Mouse (Mus musculus): Measurements from ENCODE around the gene Cdk14. TPM values are rescaled to one million over a fixed set of nuclear protein-coding genes. Genes with fewer than 3 reads are reported as not detected.
"Not testable (repeated sequence)": the region's sequence is repeated elsewhere in the genome, so short reads cannot be mapped to it uniquely, and the experiment has no call there.

Gene Cdk14
- total RNA-seq, 2 experiments from 2014 or later = 2.5 to 11.1 TPM

DNA sequence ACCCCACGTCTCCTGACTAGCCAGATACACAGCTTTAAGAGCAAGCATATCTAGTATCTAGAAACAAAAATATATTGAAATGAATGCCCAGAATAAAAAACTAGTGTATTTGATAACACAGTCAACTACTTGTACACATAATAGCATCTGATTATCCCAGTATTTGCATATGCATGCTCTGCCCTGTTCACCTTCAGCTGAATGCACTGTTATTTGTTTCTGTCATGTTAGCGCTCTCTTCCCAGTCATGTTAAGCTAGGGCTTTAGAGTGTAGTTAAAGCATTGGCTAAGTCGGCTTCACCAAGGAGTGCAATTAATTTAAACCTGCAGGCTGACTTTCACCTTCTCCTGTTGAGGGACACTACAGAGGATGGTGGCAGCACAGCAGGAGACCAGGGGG is 490.5 kb downstream of the Cdk14 start:
- no peak for ATAC-seq (ENCODE audit: poor library complexity, severe bottlenecking)

DNA sequence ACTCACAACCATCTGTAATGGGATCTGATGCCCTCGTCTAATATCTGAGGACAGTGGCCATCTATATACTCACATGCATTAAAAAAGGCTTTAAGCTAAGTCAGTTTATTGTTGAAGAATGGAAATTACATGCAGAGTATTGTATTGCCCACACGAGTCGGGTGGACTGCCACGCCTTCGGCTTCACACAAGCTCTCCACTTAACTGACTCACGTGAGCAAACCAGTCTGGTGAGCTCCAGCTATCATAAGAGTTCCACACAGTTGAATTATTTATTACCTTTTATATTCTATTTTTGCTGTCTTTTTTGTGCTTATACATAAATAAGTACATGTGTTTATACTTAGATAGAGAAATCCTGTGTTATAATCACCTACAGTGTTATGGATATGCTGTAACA is 495.2 kb downstream of the Cdk14 start:
- ATAC-seq (ENCODE audit: poor library complexity, severe bottlenecking) = no peak

DNA sequence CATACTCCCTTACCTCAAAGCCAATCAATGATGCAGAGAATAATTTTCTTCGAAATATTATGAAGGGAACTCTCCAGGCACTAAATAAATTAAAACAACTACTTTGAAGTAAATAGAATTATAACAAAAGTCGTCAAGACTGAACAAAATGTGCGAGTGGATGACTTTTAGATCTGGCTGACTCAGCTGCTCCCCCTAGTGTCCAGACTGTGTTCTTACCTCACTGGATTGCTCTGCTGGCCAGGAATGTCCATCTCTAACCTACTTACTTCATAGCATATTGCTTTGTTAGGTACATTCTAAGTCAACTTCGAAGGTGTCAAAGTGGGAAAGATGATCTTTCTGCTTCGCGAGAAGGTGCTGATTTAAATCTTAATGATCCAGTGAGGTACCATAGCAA is 501.7 kb downstream of the Cdk14 start:
- peak; percentile 88 for ATAC-seq (ENCODE audit: poor library complexity, severe bottlenecking)

DNA sequence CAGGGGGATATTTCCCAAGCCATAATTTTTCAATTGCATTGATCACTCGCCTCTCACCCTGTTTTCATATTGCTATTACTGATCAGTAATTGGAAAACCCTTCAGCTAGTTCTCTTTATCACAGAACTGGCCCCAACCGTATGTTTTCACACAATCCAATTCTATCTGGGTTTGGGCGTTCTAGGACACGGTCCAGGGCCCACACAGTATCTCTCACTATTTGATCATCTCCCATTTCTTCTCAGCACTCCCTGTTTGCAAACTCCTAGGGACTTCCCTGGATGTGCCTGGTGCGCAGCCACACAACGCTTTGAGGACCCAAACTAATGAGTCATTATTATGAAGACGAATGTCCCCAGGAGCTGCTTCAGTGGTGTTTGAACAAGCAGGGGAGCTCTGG is 502.4 kb downstream of the Cdk14 start:
- ATAC-seq (ENCODE audit: poor library complexity, severe bottlenecking) = no peak

DNA sequence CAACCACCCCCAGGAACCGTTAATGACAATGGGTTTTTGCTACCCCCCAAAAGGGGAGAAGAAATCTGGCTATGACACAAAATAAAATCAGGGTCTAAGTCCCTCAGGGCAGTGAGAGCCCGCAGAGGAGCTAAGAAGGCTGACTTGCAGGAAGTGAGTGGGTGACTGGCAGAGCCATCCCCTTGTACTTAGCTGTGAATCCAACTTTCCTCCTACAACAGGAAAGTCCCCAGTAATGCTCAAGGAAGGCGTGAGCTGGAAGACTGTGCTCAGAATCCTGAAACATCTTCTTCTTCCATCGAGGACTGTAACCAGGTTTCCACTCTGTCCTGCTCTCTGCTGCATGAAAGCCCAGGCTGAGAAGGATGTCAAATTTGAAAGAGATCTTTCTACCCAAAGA is 502.8 kb downstream of the Cdk14 start:
- ATAC-seq (ENCODE audit: poor library complexity, severe bottlenecking) = no peak

DNA sequence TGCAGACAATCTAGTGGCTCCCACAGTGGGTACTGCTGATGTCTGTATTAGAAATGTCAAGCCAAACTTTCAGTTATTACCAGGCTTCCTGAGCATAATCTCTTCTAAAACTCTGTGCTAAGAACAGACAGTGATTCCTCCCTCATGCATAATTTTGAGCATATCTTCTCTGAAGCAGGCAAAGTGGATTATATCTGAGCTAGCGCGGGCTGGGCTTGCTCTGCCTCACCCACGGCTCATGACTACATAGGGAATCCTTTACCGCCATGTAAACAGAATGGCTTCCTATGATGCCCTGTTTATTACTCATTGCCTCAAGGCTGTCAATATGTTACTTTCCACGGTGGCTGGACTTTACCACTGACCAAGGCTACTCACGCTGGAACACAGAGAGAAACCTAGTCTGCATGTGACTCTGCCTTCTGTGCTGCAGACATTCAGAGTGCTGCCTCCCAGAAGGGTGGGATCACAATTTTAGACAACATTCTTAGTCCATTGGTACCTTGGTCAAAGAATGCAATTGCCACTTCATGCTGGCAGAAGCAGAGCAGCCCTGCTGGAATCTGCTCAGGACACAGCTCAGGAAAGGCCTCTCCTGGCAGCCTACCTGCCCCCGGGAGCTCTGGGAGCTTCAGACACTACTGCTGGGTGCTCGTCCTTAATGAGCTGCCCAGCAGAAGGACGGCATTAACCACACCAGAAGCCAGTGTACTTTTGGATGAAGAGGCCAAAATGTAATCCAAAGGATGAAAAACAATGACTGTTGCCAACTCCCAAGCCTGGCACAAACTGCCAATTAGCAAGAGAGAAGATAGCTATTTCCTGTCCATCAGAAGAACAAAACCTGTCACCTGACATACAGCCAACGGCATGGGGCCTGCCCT is 503.5 kb downstream of the Cdk14 start:
- ATAC-seq (ENCODE audit: poor library complexity, severe bottlenecking) = no peak

DNA sequence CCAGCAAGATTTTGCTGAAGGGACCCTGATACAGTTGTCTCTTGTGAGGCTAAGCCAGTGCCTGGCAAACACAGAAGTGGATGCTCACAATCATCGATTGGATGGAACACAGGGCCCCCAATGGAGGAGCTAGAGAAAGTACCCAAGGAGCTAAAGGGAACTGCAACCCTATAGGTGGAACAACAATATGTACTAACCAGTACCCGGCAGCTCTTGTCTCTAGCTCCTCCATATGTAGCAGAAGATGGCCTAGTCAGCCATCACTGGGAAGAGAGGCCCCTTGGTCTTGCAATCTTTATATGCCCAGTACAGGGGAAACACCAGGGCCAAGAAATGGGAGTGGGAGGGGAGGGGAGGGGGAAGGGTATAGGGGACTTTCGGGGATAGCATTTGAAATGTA is 515.2 kb downstream of the Cdk14 start:
- not testable (repeated sequence) for ATAC-seq (ENCODE audit: poor library complexity, severe bottlenecking)

DNA sequence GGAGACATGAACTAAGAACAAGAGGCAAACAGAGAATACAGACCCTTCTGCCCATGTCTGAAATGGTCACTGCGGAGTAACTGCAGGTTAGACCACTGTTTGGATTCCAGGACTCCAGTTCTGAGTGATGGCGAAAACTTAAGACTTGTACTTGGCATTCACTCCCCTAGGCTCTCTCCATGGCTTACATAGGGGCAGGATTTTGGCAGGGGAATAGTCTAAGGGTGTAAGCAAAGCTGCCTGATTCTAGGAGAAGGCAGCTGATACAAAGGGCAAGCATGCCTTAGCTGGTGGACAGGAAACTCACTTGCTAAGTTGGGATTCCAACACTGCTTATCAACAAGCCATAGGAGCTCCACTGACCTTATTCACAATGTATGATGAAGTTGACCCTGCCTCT is 521.9 kb downstream of the Cdk14 start:
- no peak for ATAC-seq (ENCODE audit: poor library complexity, severe bottlenecking)

DNA sequence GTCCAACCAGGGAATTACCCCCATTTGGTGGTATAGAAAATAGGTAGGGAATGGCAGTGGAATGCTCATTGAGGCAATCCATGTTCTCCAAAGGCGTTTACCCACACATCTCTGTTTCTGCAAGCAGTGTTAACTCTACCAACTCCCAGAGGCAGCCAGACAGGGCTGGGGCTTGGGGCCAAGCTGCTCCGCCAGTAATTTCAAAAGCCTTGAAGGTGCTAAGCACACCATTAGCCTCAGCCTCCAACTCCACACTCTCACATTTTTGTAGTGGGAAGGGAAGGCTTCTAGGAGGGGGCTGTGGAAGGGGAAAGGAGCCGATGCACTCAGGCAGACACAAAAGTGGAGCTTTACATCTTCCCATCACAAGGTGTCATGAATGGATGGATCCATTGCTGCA is 525.1 kb downstream of the Cdk14 start:
- ATAC-seq (ENCODE audit: poor library complexity, severe bottlenecking) = no peak

DNA sequence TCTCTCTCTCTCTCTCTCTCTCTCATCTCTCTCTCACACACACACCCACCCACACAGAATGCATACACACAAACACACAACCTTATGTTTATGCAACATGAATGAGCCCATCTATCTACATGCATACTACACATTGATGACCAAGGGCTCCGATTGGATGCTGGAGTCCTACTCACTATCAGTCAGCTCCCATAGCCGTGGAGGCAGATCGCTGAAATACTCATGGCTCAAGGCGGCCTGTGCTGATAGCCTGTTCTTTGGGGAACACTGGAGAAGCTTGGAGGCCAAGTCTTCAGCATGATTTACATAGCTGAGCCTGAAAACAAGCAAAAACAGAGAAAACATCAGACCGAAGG is 526.3 kb downstream of the Cdk14 start:
- no peak for ATAC-seq (ENCODE audit: poor library complexity, severe bottlenecking)

DNA sequence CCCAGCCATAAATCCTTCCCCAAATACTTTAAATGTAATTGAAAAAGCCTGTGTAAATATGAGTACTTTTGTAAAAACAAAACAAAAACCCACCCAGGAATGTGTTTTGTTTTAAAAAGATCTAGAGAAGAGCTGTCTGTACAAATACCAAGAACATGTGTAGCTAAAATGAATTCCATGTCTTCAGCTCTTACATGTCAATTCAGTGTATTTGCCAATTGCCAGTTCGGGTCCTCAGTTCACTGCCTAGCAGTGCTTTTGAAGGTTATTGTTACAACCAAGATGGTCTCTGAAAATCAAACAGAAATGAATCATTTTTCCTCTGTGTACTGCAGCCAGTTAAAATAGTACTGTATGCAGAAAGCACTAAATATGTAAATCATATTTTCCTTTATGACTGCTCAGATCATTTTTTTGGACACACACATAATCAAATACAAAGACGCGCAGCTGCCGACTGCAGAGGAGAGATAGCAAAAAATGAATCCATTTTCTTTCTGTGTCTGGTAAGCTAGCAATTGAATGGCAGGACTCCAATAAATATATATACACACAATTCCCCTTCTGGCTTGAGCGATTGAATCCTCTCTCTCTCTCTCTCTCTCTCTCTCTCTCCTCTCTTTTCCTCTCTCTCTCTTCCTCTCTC is 526.8 kb downstream of the Cdk14 start:
- no peak for ATAC-seq (ENCODE audit: poor library complexity, severe bottlenecking)

DNA sequence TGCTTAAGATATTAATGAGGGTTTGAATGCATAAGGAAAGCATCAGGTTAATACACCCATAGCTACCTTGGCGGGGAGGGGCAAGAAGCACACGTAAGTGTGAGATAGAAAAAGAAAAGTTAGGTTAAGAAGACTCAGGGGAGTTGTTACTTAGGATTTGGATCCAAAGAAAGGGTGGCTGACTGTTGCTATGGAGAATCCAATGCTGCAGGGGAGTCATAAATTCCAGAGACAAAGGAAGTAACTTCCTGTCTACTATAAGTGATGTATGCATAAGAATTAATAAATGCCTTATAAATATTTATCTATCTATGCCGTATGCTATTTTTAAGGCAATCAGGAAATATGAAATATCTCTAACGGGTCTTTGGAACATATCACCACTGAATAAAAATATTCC is 527.4 kb downstream of the Cdk14 start:
- ATAC-seq (ENCODE audit: poor library complexity, severe bottlenecking) = no peak

DNA sequence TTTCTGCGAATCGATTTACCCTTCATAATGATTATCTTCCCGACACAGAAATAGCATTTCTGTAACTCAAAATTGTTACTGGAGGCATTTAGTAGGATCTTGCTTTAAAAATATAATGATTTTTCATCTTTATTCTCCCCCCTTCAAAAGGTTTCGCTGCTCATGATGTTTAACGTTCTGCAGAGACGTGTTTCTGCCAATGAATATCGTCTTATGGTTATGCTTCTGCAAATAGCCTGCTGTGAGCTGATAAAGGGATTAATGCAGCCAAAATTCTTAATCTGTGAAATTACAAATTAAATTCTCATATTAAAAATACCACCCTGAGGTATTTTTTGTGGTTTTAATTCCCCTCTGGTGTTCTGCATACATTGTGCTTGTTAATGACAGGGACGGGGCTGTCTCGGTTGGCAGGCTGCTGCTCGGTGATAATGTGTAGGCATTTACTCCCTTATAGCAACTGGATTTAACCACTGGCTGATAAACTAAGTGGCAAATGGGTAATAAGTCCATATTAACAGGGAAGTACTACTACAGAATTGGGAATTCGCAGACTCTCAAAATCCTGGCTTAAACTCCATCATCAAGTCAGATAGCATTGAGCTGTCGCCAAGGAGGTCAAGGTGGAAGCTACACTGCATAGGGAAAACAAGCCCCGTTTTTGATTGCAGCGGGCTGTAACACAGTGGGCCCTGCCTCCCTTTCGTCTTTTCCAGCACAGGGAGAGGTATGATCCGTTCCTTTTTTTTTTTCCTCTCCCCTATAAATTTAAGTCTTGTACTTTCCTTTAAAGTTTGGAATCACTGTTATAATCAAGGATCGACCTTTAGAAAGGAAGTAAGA is 528.0 kb downstream of the Cdk14 start:
- ATAC-seq (ENCODE audit: poor library complexity, severe bottlenecking) = no peak

DNA sequence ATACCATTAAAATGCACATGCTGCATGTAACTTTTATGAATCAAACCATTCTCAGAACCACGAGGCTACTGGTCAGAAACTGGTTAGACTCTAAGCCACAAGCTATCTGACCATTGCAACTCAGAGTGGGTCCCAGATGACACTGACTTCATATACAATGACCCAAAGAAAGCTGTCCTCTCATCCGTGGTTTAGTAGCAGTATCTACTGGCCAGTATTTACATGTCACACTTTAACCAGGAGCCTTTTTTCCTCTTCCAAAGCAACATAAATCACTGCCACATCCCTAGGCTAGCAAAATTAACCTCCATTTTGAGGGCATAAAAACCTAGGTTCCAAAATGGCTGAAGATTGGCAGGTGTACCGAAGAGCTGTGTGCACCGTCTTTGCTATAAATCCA is 533.0 kb downstream of the Cdk14 start:
- ATAC-seq (ENCODE audit: poor library complexity, severe bottlenecking) = no peak

DNA sequence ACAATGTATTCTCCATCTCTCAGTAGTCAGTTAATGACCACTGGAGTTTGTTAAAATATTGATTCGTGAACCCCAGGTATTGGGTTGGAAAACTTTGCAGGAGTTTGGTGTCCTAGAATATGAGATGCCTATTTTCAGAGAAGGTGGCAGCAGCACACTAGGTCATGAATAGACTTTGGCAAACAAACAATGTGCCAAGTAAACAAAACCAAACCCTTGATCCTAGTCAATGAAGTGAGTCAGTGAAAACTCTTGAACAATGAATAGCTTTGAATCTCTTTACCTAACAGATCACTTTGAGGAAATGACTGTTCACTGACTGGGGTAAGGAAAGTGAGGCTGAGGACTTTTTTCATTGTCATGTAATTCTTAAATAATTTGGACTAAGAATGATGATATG is 537.3 kb downstream of the Cdk14 start:
- ATAC-seq (ENCODE audit: poor library complexity, severe bottlenecking) = no peak

DNA sequence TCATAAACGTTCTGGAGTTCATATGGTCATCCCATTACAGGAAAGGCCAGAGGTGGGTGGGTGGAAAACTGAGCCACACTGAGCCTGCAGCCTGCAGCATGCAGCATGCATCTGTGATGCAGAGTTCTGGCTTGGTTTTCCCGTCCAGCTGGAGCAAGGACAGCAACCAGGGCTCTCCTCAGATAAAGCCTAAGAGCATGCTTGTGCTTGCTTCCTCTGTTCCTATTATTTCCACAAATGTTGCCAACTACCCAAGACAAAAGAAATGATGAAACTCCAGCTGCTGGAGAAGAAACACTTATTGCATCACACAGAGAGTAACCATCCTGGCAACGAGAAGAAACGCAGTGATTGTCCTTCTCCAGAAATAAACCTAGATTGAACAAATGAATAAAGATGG is 539.8 kb downstream of the Cdk14 start:
- no peak for ATAC-seq (ENCODE audit: poor library complexity, severe bottlenecking)

DNA sequence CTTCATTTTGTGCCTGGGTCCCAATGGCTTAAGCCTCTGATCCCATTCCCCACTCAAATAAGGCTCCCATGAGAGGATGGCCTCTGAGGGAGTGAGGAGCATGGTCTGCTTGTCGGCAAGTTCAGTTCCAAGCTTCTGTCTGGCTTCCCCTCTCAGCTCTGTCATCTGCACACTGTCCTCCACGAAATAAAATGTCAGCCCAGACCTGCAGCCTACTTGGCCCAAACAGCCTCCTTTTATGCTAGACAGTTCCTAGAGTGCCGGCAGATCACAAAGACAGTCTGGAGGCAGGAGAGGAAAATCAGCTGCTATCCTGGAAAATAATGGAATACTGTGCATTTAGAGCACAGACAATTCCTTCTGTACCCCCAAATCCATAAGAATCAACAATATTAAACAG is 541.2 kb downstream of the Cdk14 start:
- no peak for ATAC-seq (ENCODE audit: poor library complexity, severe bottlenecking)

DNA sequence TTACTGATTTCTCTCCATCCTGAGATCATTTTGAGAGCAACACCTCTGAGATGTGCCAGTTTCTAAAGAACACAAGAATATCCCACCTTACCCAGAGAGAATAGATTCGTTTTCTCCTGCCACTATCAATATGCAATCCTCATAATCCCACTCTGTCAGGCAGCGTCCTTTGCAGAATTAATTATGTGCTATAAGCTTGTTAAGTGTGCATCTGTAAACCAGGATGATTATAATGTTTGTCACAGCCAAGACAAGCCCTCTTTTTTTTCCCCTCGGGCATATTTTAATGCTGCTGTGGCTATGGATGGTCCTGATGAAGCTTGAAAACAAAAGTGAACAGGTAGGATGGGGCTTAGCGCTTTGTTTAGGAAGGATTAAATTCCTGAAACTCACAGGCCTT is 542.5 kb downstream of the Cdk14 start:
- no peak for ATAC-seq (ENCODE audit: poor library complexity, severe bottlenecking)

DNA sequence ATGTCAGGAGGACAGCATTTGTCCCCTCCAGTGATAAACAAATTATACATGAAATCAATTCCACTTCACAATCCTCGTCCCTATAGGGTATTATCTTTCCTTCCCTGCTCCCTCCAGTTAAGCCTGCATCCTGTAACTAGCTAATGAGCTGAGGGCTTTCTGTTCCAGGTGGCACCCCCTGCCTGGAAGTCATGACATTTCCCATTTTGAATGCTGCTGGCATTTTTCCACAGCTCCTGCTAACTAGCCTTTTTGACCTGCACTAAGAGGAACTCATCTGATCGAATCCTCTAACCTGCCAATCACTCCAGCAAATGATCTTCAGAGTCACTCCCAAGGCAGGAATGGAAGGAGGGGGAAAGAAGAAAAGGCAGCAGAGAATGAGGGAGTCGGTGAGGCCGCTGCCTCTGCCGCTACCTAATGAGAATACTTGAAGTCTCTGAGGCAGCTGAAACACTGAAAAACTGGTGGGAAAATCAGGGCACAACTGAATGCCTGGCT is 542.9 kb downstream of the Cdk14 start:
- ATAC-seq (ENCODE audit: poor library complexity, severe bottlenecking) = no peak

DNA sequence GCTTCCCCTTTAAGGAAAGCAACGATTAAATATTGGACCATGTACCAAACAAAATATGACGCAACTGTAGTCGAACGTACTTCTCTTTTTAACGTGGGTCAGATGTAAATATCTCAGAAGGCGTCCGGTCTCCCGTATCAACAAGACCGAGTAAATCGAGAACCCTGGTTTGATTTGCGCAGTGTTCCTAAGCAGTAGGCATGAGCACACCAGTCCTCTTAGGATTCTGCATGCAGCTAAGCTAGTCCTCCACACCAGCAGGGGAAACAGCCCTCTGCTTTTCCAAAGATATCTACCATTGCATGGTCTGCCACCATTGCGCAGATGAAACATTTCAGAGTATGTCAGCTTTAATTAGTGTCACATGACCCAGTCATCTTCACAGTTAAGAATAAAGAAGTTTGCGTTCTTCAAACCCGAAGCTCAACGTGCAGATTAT is 543.4 kb downstream of the Cdk14 start:
- peak; percentile 81 for ATAC-seq (ENCODE audit: poor library complexity, severe bottlenecking)

DNA sequence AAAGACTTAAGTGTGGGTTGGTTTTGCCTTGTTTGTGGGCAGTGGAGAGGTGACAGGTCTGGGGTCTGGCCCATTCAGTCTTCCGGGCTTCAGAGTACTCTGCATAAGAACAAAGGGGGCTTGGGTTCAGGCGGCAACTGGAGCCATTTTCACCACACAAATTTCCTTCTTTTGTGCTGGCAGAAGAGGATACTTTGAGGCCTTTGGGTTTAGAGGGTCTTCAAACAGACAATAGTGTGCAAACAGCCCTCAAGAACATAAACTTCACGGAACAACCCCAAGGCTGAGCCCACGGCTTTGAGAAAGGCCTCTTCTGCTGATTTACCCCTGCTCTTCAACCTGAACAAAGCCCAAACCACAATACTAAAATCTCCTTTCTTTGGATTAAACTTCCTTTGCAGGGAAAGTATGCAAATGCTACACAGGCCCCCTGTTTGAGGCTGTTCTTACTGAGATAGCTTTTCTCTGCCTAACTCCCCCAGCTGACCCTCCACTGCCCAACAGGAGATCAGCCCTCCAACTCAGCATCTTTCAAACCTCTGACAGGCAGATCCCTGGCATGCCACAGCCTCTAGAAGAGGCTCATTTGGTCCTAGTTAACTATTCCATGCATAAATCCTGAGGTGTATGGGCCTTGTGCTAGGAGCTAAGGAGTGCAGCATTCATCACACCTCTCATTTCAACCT is 549.9 kb downstream of the Cdk14 start:
- ATAC-seq (ENCODE audit: poor library complexity, severe bottlenecking) = no peak

Data from megakaryocyte, adult 5-6 weeks (primary cell).